ENCODE assay signal across 9 mouse cellular contexts in the genomic region with DNA sequence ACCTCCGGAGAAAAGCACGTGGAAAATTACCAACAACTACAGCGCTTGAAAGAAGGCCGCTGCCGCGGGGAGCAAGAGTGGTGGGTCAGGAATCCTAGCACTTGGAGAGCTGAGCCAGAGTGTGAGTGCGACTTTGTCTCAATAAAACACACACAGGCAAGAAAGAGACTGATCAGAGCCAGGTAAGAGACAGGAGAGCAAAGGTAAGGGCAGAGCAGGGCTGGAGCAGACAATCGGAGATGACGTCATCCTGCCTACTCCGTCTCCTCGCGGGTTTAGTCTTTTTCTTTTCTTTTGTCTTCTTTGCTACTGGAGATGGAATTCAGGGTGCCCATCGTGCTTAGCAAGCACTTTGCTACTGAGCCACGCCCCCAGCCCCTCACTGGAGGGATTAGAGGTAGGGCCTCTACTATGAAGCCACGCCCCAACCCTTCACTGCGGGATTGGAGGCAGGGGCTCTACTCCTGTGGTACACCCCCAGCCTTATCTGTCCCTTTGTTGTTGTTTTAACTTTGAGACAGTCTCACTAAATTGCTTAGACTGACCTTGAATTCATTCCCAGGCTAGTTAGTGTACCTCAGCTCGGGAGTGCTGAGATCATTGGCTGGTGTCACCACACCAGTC. TPM values are rescaled to one million over a fixed set of nuclear protein-coding genes. Genes with fewer than 3 reads are reported as not detected.
DNase-seq lines count a peak whose midpoint lies in the region; ATAC-seq and TF ChIP-seq lines count a peak whose summit lies in the region.
"Had no signal": no experiment of that assay in that cellular context is flagged by ENCODE, and none has a peak within 500 bp of the region (broad histone marks: within the 10 kb centered on the region; RNA-seq: fewer than 3 reads in every experiment).

No protein-coding gene starts in this region.

- H3K4me3 ChIP-seq in lung, embryonic 14.5 days (ENCODE audit: low read depth, low read length), result no peak overlapping the region
- no peak overlapping the region for H3K4me3 ChIP-seq in forebrain, embryonic 11.5 days (ENCODE audit: low read depth, low read length)
- H3K4me3 ChIP-seq in stomach, embryonic 15.5 days (replicated peaks), result 0 out of 2 replicates have a peak overlapping the region, but pooled peaks have one; percentile 11

- no peaks in the 10 kb centered on the region for H3K27me3 ChIP-seq in lung, embryonic 14.5 days (ENCODE audit: insufficient read depth, low read length)
- H3K27me3 ChIP-seq in forebrain, embryonic 11.5 days (ENCODE audit: control insufficient read depth, insufficient read depth, low read length), result no peaks in the 10 kb centered on the region
- no peaks in the 10 kb centered on the region for H3K27me3 ChIP-seq in stomach, embryonic 15.5 days (replicated peaks)

- peak overlapping the region; percentile 46 for H3K4me2 ChIP-seq in lung, embryonic 14.5 days
- H3K4me2 ChIP-seq in forebrain, embryonic 11.5 days (ENCODE audit: low read depth, low read length, severe bottlenecking), result peak overlapping the region; percentile 24; the same call in 1 of the 2 replicates
- H3K4me2 ChIP-seq in stomach, embryonic 15.5 days, result peak overlapping the region; percentile 47

- 23% methylated on average over 17 of the region's 17 CpGs for WGBS in lung, embryonic 14.5 days
- WGBS in forebrain, embryonic 11.5 days, result 26% methylated on average over 17 of the region's 17 CpGs
- WGBS in stomach, embryonic 15.5 days, result 34% methylated on average over 17 of the region's 17 CpGs

- no peak for TF ChIP-seq CTCF in lung, embryonic 14.5 days (IDR thresholded peaks at IDR 0.05; ENCODE audit: low read depth)

- H3K27ac ChIP-seq in lung, embryonic 14.5 days (ENCODE audit: low read depth), result peak overlapping the region; percentile 36; the same call in 1 of the 2 replicates
- H3K27ac ChIP-seq in forebrain, embryonic 11.5 days (ENCODE audit: low read depth, low read length), result no peak overlapping the region
- no peak overlapping the region for H3K27ac ChIP-seq in stomach, embryonic 15.5 days

- H3K9ac ChIP-seq in lung, embryonic 14.5 days, result peak overlapping the region; percentile 16; the same call in 1 of the 2 replicates
- peak overlapping the region; percentile 43; the same call in 1 of the 2 replicates for H3K9ac ChIP-seq in forebrain, embryonic 11.5 days (ENCODE audit: low read length)
- H3K9ac ChIP-seq in stomach, embryonic 15.5 days, result no peak overlapping the region

- no peaks in the 10 kb centered on the region for H3K36me3 ChIP-seq in lung, embryonic 14.5 days (ENCODE audit: insufficient read depth)
- H3K36me3 ChIP-seq in forebrain, embryonic 11.5 days (ENCODE audit: control insufficient read depth, insufficient read depth, low read length), result no peaks in the 10 kb centered on the region
- no peaks in the 10 kb centered on the region for H3K36me3 ChIP-seq in stomach, embryonic 15.5 days

- peak; percentile 63 for ATAC-seq in lung, embryonic 14.5 days (ENCODE audit: insufficient read depth)
- ATAC-seq in forebrain, embryonic 11.5 days (replicated peaks; ENCODE audit: low FRiP score), result no peak
- ATAC-seq in stomach, embryonic 15.5 days (ENCODE audit: insufficient read depth, low FRiP score, low read depth), result peak; percentile 63
- ATAC-seq in frontal cortex, adult (ENCODE audit: low TSS enrichment), result no peak

- 0 out of 2 replicates have a peak, but pooled peaks cover 2% of the 10 kb centered on the region for H3K4me1 ChIP-seq in lung, embryonic 14.5 days (ENCODE audit: insufficient read depth)
- no peaks in the 10 kb centered on the region; the same call in 1 of the 2 replicates for H3K4me1 ChIP-seq in forebrain, embryonic 11.5 days (replicated peaks; ENCODE audit: control insufficient read depth, insufficient read depth, low read length)
- no peaks in the 10 kb centered on the region for H3K4me1 ChIP-seq in stomach, embryonic 15.5 days

- DNase-seq in lung, embryonic 14.5 days, result peak; percentile 56
- DNase-seq in lung, adult 18-20 months, result no peak
- DNase-seq in forebrain, embryonic 11.5 days (ENCODE audit: low spot score), result no peak
- DNase-seq in liver, result peak; percentile 35
- DNase-seq in spleen, postnatal 4 days (ENCODE audit: low spot score in 2 of 2), result no peak
- no peak for DNase-seq in adrenal gland, postnatal 4 days (ENCODE audit: low spot score in 2 of 2)

- H3K9me3 ChIP-seq in lung, embryonic 14.5 days (ENCODE audit: low read depth, low read length), result no peaks in the 10 kb centered on the region
- no peaks in the 10 kb centered on the region for H3K9me3 ChIP-seq in forebrain, embryonic 11.5 days (ENCODE audit: control insufficient read depth, low read length)
- no peaks in the 10 kb centered on the region for H3K9me3 ChIP-seq in stomach, embryonic 15.5 days

RNA-seq across cellular contexts. Expression of a gene that starts 11.7 kb away (rescaled TPM):
- 0.22 and 0.75 TPM in 2 replicates for polyA plus RNA-seq in lung, embryonic 14.5 days (2014; fragmentation: Nextera tagmentation; extraction: Ambion mirVana)
- 0.15 TPM in 1 of 2 replicates, not detected in the other for polyA plus RNA-seq in forebrain, embryonic 11.5 days (2014; fragmentation: Nextera tagmentation; extraction: Ambion mirVana)
- polyA plus RNA-seq in stomach, embryonic 15.5 days (2015; fragmentation: Nextera tagmentation; extraction: Ambion mirVana), result 5.2 and 6.7 TPM in 2 replicates
- under 1 TPM in 1 of 2 experiments, not detected in 1; 0.42 TPM for total RNA-seq in adrenal gland, postnatal 4 days (2021)
- total RNA-seq: hematopoietic stem cell, adult 5-6 weeks had no signal

RNA-seq across cellular contexts. Expression of a gene that starts 14.8 kb away (rescaled TPM):
- 8.1 and 9.2 TPM in 2 replicates for polyA plus RNA-seq in lung, embryonic 14.5 days (2014; fragmentation: Nextera tagmentation; extraction: Ambion mirVana)
- polyA plus RNA-seq in forebrain, embryonic 11.5 days (2014; fragmentation: Nextera tagmentation; extraction: Ambion mirVana), result 1.7 and 3.3 TPM in 2 replicates
- 7.4 and 9.5 TPM in 2 replicates for polyA plus RNA-seq in stomach, embryonic 15.5 days (2015; fragmentation: Nextera tagmentation; extraction: Ambion mirVana)
- total RNA-seq in adrenal gland, postnatal 4 days (2021), result 10 to 100 TPM; 11.5 to 14.2 TPM
- total RNA-seq: hematopoietic stem cell, adult 5-6 weeks had no signal

RNA-seq across cellular contexts. Expression of a gene that starts 27.2 kb away (rescaled TPM):
- polyA plus RNA-seq in lung, embryonic 14.5 days (2014; fragmentation: Nextera tagmentation; extraction: Ambion mirVana), result 29.4 and 35.3 TPM in 2 replicates
- polyA plus RNA-seq in forebrain, embryonic 11.5 days (2014; fragmentation: Nextera tagmentation; extraction: Ambion mirVana), result 6.5 and 7.3 TPM in 2 replicates
- 11.0 and 11.6 TPM in 2 replicates for polyA plus RNA-seq in stomach, embryonic 15.5 days (2015; fragmentation: Nextera tagmentation; extraction: Ambion mirVana)
- 10 to 100 TPM; 31.1 to 31.2 TPM for total RNA-seq in adrenal gland, postnatal 4 days (2021)
- total RNA-seq: hematopoietic stem cell, adult 5-6 weeks had no signal

RNA-seq across cellular contexts. Expression of a gene that starts 29.3 kb away (rescaled TPM):
- polyA plus RNA-seq in lung, embryonic 14.5 days (2014; fragmentation: Nextera tagmentation; extraction: Ambion mirVana), result 0.28 and 0.30 TPM in 2 replicates
- polyA plus RNA-seq in forebrain, embryonic 11.5 days (2014; fragmentation: Nextera tagmentation; extraction: Ambion mirVana), result 0.41 TPM in 1 of 2 replicates, not detected in the other
- polyA plus RNA-seq in stomach, embryonic 15.5 days (2015; fragmentation: Nextera tagmentation; extraction: Ambion mirVana), result 0.70 and 1.0 TPM in 2 replicates
- under 1 TPM in 1 of 2 experiments, not detected in 1; 0.20 TPM for total RNA-seq in adrenal gland, postnatal 4 days (2021)
- total RNA-seq: hematopoietic stem cell, adult 5-6 weeks had no signal

RNA-seq across cellular contexts. Expression of a gene that starts 32.9 kb away (rescaled TPM):
- polyA plus RNA-seq in lung, embryonic 14.5 days (2014; fragmentation: Nextera tagmentation; extraction: Ambion mirVana), result 0.28 and 0.35 TPM in 2 replicates
- not detected in 2 replicates for polyA plus RNA-seq in forebrain, embryonic 11.5 days (2014; fragmentation: Nextera tagmentation; extraction: Ambion mirVana)
- 0.19 and 0.31 TPM in 2 replicates for polyA plus RNA-seq in stomach, embryonic 15.5 days (2015; fragmentation: Nextera tagmentation; extraction: Ambion mirVana)
- 1 to 10 TPM in 1 of 2 experiments, under 1 TPM in 1; 0.54 to 1.1 TPM for total RNA-seq in adrenal gland, postnatal 4 days (2021)
- total RNA-seq: hematopoietic stem cell, adult 5-6 weeks had no signal

Comparison
In these comparisons a context has a peak if more than half of its experiments do, and no peak if none do; other contexts are left out.
1. DNase-seq: peak in lung, embryonic 14.5 days (single experiment) and liver (single experiment); none in lung, adult 18-20 months (0 of 2), forebrain, embryonic 11.5 days (single experiment), spleen, postnatal 4 days (0 of 2) and adrenal gland, postnatal 4 days (0 of 2).
2. ATAC-seq: peak in lung, embryonic 14.5 days (single experiment) and stomach, embryonic 15.5 days (single experiment); none in forebrain, embryonic 11.5 days (single experiment) and frontal cortex, adult (single experiment).
3. Peak in every context shown above with its lines, with median percentiles within 50 percentile points of each other: H3K4me2 ChIP-seq.